Mouse (Mus musculus) megakaryocyte, embryonic 14.5 days (primary cell): Measurements from ENCODE around the gene Dtd2.

ENCODE experiments used
- FLI1 ChIP-seq: IDR thresholded peaks from 2 replicates; pipeline ENCODE4 v1.6.1; 2012; ENCODE audit warnings: low read length, inconsistent platforms, mixed read lengths
- GATA1 ChIP-seq: IDR thresholded peaks from 3 replicates; pipeline ENCODE4 v1.6.1; 2012; ENCODE audit warnings: mixed read lengths, low read length, inconsistent platforms, borderline replicate concordance

DNA sequence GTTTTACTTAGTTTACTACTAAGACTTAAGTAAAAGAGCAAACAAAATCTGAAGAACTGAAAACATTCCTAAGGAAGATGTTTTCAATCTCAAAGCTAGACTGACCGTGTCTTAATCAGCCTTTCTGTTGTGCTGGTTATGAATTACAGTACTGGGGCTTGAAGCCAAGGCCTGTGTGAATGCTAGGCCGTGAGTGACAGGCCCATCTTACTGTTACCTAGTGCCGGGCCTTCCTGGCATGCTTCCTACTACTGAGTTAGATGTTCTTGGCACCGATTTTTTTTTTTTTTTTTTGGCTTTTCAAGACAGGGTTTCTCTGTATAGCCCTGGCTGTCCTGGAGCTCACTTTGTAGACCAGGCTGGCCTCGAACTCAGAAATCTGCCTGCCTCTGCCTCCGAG, 48.7 kb downstream of the Dtd2 start:
- TF ChIP-seq GATA1 (no peak), FLI1 (no peak)
